Mouse (Mus musculus) stomach, postnatal 0 days (tissue): ENCODE results near the gene Vav3.

ENCODE experiments used
- CTCF ChIP-seq: IDR thresholded peaks from 2 replicates; pipeline ENCODE4 v1.5.1; 2016; ENCODE audit warnings: antibody characterized with exemption, low read depth, mild to moderate bottlenecking, moderate library complexity
- EP300 ChIP-seq: optimal IDR thresholded peaks from 2 replicates; pipeline ENCODE3; 2016; ENCODE audit warnings: antibody characterized with exemption

GRCm38 (mm10) chr3:109721753-109722152, 381.3 kb downstream of the Vav3 start:
- TF ChIP-seq EP300: no peak
- no peak for TF ChIP-seq CTCF
